ENCODE assay signal across 9 mouse cellular contexts in the genomic region with DNA sequence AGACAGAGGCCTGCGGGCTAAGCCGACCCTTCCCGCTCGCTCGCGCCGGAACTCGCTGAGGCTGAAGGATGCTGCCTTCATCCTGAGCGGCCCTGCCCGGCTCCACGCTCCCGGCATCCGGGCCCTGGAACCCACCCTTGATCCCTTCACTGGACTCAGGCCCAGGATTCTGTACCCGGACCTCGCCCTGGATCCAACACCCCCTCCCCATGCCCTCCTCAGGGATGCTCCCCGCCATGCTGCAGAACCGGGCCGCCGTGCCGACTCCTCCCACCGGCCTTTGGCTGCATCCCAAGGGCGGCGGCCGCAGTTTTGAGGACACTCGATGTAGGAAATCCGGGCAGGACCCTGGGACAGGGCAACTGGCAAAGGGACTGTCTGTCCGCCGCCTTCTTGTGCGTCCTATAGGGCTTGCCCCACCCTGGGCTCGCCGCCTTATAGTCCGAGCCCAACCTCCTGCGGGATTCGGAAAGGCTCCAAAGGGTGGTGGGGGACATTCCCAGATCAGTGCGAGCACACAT. TPM values are rescaled to one million over a fixed set of nuclear protein-coding genes. Genes with fewer than 3 reads are reported as not detected.
DNase-seq lines count a peak whose midpoint lies in the region; ATAC-seq and TF ChIP-seq lines count a peak whose summit lies in the region.
"Had no signal": no experiment of that assay in that cellular context is flagged by ENCODE, and none has a peak within 500 bp of the region (broad histone marks: within the 10 kb centered on the region; RNA-seq: fewer than 3 reads in every experiment).

No protein-coding gene starts in this region.

- TF ChIP-seq CTCF in lung, postnatal 0 days (IDR thresholded peaks at IDR 0.05), result no peak

- no peaks in the 10 kb centered on the region for H3K9me3 ChIP-seq in embryonic facial prominence, embryonic 14.5 days (ENCODE audit: control insufficient read depth, low read length)
- H3K9me3 ChIP-seq in heart, embryonic 14.5 days (ENCODE audit: control insufficient read depth, low read length), result no peaks in the 10 kb centered on the region
- H3K9me3 ChIP-seq in lung, postnatal 0 days (ENCODE audit: low read length), result no peaks in the 10 kb centered on the region
- H3K9me3 ChIP-seq in stomach, embryonic 16.5 days (replicated peaks; ENCODE audit: control insufficient read depth, low read length), result no peaks in the 10 kb centered on the region

- H3K27ac ChIP-seq in embryonic facial prominence, embryonic 14.5 days (replicated peaks; ENCODE audit: low read depth, low read length), result no peak overlapping the region
- H3K27ac ChIP-seq in heart, embryonic 14.5 days (replicated peaks in 1 of 2; ENCODE audit: control insufficient read depth in 1 of 2, insufficient read depth in 1 of 2, low read depth in 2 of 2, low read length in 2 of 2), result 0 out of 4 replicates have a peak overlapping the region, but pooled peaks of 1 of the 2 experiments have one; percentile 21
- H3K27ac ChIP-seq in lung, postnatal 0 days (ENCODE audit: low read length), result peak overlapping the region; percentile 35; the same call in 1 of the 2 replicates
- no peak overlapping the region; the same call in 1 of the 2 replicates for H3K27ac ChIP-seq in stomach, embryonic 16.5 days (ENCODE audit: low read length)

- H3K4me1 ChIP-seq in embryonic facial prominence, embryonic 14.5 days (ENCODE audit: control insufficient read depth, insufficient read depth, low read length), result peaks cover 5% of the 10 kb centered on the region
- H3K4me1 ChIP-seq in heart, embryonic 14.5 days (ENCODE audit: control insufficient read depth in 2 of 2, insufficient read depth in 2 of 2, low read length in 2 of 2), result peaks cover 9 to 20% of the 10 kb centered on the region in 2 experiments
- H3K4me1 ChIP-seq in lung, postnatal 0 days (ENCODE audit: insufficient read depth, low read depth, low read length), result peaks cover 6% of the 10 kb centered on the region; the same call in 1 of the 2 replicates
- peaks cover 17% of the 10 kb centered on the region for H3K4me1 ChIP-seq in stomach, embryonic 16.5 days (ENCODE audit: control insufficient read depth, insufficient read depth, low read length)

- peak overlapping the region; percentile 92 for H3K9ac ChIP-seq in embryonic facial prominence, embryonic 14.5 days (ENCODE audit: low read depth, low read length)
- peak overlapping the region; percentile 66 for H3K9ac ChIP-seq in heart, embryonic 14.5 days (ENCODE audit: low read length)
- H3K9ac ChIP-seq in lung, postnatal 0 days (replicated peaks; ENCODE audit: low read depth), result no peak overlapping the region; the same call in 1 of the 2 replicates
- peak overlapping the region; percentile 69 for H3K9ac ChIP-seq in stomach, embryonic 16.5 days (ENCODE audit: low read length)

- no peak for DNase-seq in cerebellum, postnatal 4 days (ENCODE audit: low spot score in 2 of 2)
- peak; percentile 80 for DNase-seq in adrenal gland, adult 2 months
- no peak for DNase-seq in embryonic facial prominence, embryonic 14.5 days (ENCODE audit: low spot score)
- DNase-seq in kidney, postnatal 25 days, result peak; percentile 27 to 65
- DNase-seq in lung, postnatal 0 days (ENCODE audit: low spot score), result peak; percentile 66

- H3K4me3 ChIP-seq in embryonic facial prominence, embryonic 14.5 days (ENCODE audit: low read depth, low read length), result peak overlapping the region; percentile 66
- H3K4me3 ChIP-seq in heart, embryonic 14.5 days (ENCODE audit: control insufficient read depth in 1 of 2, insufficient read depth in 1 of 2, low read depth in 1 of 2, low read length in 2 of 2), result peak overlapping the region; percentile 59 to 72
- H3K4me3 ChIP-seq in lung, postnatal 0 days (ENCODE audit: low read depth, low read length), result peak overlapping the region; percentile 68
- peak overlapping the region; percentile 69 for H3K4me3 ChIP-seq in stomach, embryonic 16.5 days (replicated peaks; ENCODE audit: low read length)

- peak; percentile 21 for ATAC-seq in cerebellum, adult (ENCODE audit: insufficient number of reproducible peaks, low FRiP score, low TSS enrichment)
- ATAC-seq in embryonic facial prominence, embryonic 14.5 days (ENCODE audit: low read depth), result peak; percentile 57
- peak; percentile 10; the same call in 1 of the 2 replicates for ATAC-seq in heart, embryonic 14.5 days (ENCODE audit: insufficient number of reproducible peaks, insufficient read depth, low FRiP score, low read depth)
- peak; percentile 41 for ATAC-seq in lung, postnatal 0 days
- ATAC-seq in stomach, embryonic 16.5 days (ENCODE audit: insufficient read depth, low FRiP score), result peak; percentile 47; the same call in 1 of the 2 replicates

- WGBS in embryonic facial prominence, embryonic 14.5 days, result 1% methylated on average over 20 of the region's 35 CpGs
- under 1% methylated on average over 35 of the region's 35 CpGs for WGBS in heart, embryonic 14.5 days
- WGBS in lung, postnatal 0 days, result 2% methylated on average over 34 of the region's 35 CpGs
- WGBS in stomach, embryonic 16.5 days, result under 1% methylated on average over 35 of the region's 35 CpGs

- H3K36me3 ChIP-seq in embryonic facial prominence, embryonic 14.5 days (ENCODE audit: control insufficient read depth, insufficient read depth, low read length), result no peaks in the 10 kb centered on the region
- H3K36me3 ChIP-seq in heart, embryonic 14.5 days (ENCODE audit: control insufficient read depth, insufficient read depth, low read length), result 0 out of 2 replicates have a peak, but pooled peaks cover 4% of the 10 kb centered on the region
- H3K36me3 ChIP-seq in lung, postnatal 0 days (ENCODE audit: insufficient read depth, low read length), result no peaks in the 10 kb centered on the region
- H3K36me3 ChIP-seq in stomach, embryonic 16.5 days (ENCODE audit: control insufficient read depth, insufficient read depth, low read length), result no peaks in the 10 kb centered on the region

- peak overlapping the region; percentile 97 for H3K4me2 ChIP-seq in embryonic facial prominence, embryonic 14.5 days (ENCODE audit: low read depth, low read length)
- peak overlapping the region; percentile 98 for H3K4me2 ChIP-seq in heart, embryonic 14.5 days (ENCODE audit: low read length)
- H3K4me2 ChIP-seq in lung, postnatal 0 days (replicated peaks; ENCODE audit: low read depth, low read length), result peak overlapping the region; percentile 91
- H3K4me2 ChIP-seq in stomach, embryonic 16.5 days (ENCODE audit: low read depth, low read length), result peak overlapping the region; percentile 98

- peak; percentile 57 for TF ChIP-seq EP300 in lung, postnatal 0 days (IDR thresholded peaks at IDR 0.05)

- peaks cover 18% of the 10 kb centered on the region for H3K27me3 ChIP-seq in embryonic facial prominence, embryonic 14.5 days (replicated peaks; ENCODE audit: control insufficient read depth, insufficient read depth, low read length)
- H3K27me3 ChIP-seq in heart, embryonic 14.5 days (ENCODE audit: control insufficient read depth, insufficient read depth, low read length), result no peaks in the 10 kb centered on the region
- H3K27me3 ChIP-seq in lung, postnatal 0 days (replicated peaks; ENCODE audit: insufficient read depth, low read length), result no peaks in the 10 kb centered on the region
- peaks cover 15% of the 10 kb centered on the region; the same call in 1 of the 2 replicates for H3K27me3 ChIP-seq in stomach, embryonic 16.5 days (ENCODE audit: control insufficient read depth, insufficient read depth, low read length)

RNA-seq across cellular contexts. Expression of gene Acot7, which starts 0.5 kb away (rescaled TPM):
- 10 to 100 TPM; 43.4 to 65.0 TPM for total RNA-seq in adrenal gland, adult 2 months (2021)
- 22.1 and 25.5 TPM in 2 replicates for polyA plus RNA-seq in adrenal gland, adult 2 months (2012; rRNA removed)
- polyA plus RNA-seq in embryonic facial prominence, embryonic 14.5 days (2014; fragmentation: Nextera tagmentation; extraction: Ambion mirVana), result 70.1 and 71.8 TPM in 2 replicates
- polyA plus RNA-seq in heart, embryonic 14.5 days (2014; fragmentation: Nextera tagmentation; extraction: Ambion mirVana), result 62.8 and 72.9 TPM in 2 replicates
- polyA plus RNA-seq in lung, postnatal 0 days (2015; fragmentation: Nextera tagmentation; extraction: Ambion mirVana), result 59.2 and 63.4 TPM in 2 replicates
- polyA plus RNA-seq in stomach, embryonic 16.5 days (2015; fragmentation: Nextera tagmentation; extraction: Ambion mirVana), result 57.3 and 60.4 TPM in 2 replicates

RNA-seq across cellular contexts. Expression of gene Hes2, which starts 19.7 kb away (rescaled TPM):
- total RNA-seq in adrenal gland, adult 2 months (2021), result not detected
- 0.57 TPM in 1 of 2 replicates, not detected in the other for polyA plus RNA-seq in adrenal gland, adult 2 months (2012; rRNA removed)
- polyA plus RNA-seq in embryonic facial prominence, embryonic 14.5 days (2014; fragmentation: Nextera tagmentation; extraction: Ambion mirVana), result 0.25 and 0.43 TPM in 2 replicates
- not detected in 2 replicates for polyA plus RNA-seq in heart, embryonic 14.5 days (2014; fragmentation: Nextera tagmentation; extraction: Ambion mirVana)
- 0.26 and 0.33 TPM in 2 replicates for polyA plus RNA-seq in lung, postnatal 0 days (2015; fragmentation: Nextera tagmentation; extraction: Ambion mirVana)
- polyA plus RNA-seq in stomach, embryonic 16.5 days (2015; fragmentation: Nextera tagmentation; extraction: Ambion mirVana), result 0.56 and 0.75 TPM in 2 replicates
- total RNA-seq: hematopoietic stem cell, adult 5-6 weeks had no signal

RNA-seq across cellular contexts. Expression of gene Espn, which starts 26.2 kb away (rescaled TPM):
- 1 to 10 TPM; 1.7 to 2.3 TPM for total RNA-seq in adrenal gland, adult 2 months (2021)
- polyA plus RNA-seq in adrenal gland, adult 2 months (2012; rRNA removed), result 8.3 and 10.4 TPM in 2 replicates
- 4.2 and 4.4 TPM in 2 replicates for polyA plus RNA-seq in embryonic facial prominence, embryonic 14.5 days (2014; fragmentation: Nextera tagmentation; extraction: Ambion mirVana)
- 0.63 and 0.76 TPM in 2 replicates for polyA plus RNA-seq in heart, embryonic 14.5 days (2014; fragmentation: Nextera tagmentation; extraction: Ambion mirVana)
- polyA plus RNA-seq in lung, postnatal 0 days (2015; fragmentation: Nextera tagmentation; extraction: Ambion mirVana), result 2.0 and 3.1 TPM in 2 replicates
- 8.6 and 9.1 TPM in 2 replicates for polyA plus RNA-seq in stomach, embryonic 16.5 days (2015; fragmentation: Nextera tagmentation; extraction: Ambion mirVana)

Comparison
In these comparisons a context has a peak if more than half of its experiments do, and no peak if none do; other contexts are left out.
1. DNase-seq: peak in adrenal gland, adult 2 months (single experiment), kidney, postnatal 25 days (2 of 2) and lung, postnatal 0 days (single experiment); none in cerebellum, postnatal 4 days (0 of 2) and embryonic facial prominence, embryonic 14.5 days (single experiment).
2. Peak in every context shown above with its lines, with median percentiles within 50 percentile points of each other: ATAC-seq, H3K4me2 ChIP-seq and H3K4me3 ChIP-seq.